Mouse (Mus musculus): Measurements from ENCODE around the gene Fgfrl1. TPM values are rescaled to one million over a fixed set of nuclear protein-coding genes. Genes with fewer than 3 reads are reported as not detected.
A peak's percentile ranks its signal among the peaks of the same experiment; 100 is the strongest.

Fgfrl1 gene
- polyA plus RNA-seq (2012; rRNA removed), result 27.6 and 31.8 TPM in 2 replicates

- WGBS, result 2% methylated on average over 16 of the region's 18 CpGs
- DNase-seq (ENCODE audit: low read depth, low spot score), result peak; percentile 62
Measured at GRCm38 (mm10) chr5:108692271-108692670, at the start of gene Fgfrl1. TSS of gene Fgfrl1 (plus strand) at chr5:108692382.

- 36% methylated on average over 2 of the region's 2 CpGs for WGBS
- peak; percentile 38 for DNase-seq (ENCODE audit: low read depth, low spot score)
Measured at GRCm38 (mm10) chr5:108643674-108644073, 48.5 kb upstream of the Fgfrl1 start.

- no peak for DNase-seq (ENCODE audit: low read depth, low spot score)
- WGBS, result 85% methylated on average over 9 of the region's 9 CpGs
Measured at GRCm38 (mm10) chr5:108645651-108646342, 46.4 kb upstream of the Fgfrl1 start.

DNA sequence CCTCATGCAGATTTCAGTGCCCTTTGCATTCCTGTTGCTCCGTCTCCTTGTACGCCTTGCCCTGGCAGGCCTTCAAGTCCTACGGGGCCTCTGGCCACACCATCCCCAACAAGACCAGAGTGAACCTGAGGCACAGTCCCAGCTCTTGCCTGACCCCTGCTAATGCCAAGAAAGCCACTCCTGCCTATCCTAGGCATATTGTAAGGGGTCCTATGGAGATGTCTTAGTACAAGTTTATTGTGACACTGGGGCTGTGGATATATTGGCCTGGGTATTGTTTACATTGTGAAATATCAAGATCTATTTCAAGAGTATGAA, 45.9 kb upstream of the Fgfrl1 start:
- no peak for DNase-seq (ENCODE audit: low read depth, low spot score)
- 80% methylated on average over 3 of the region's 3 CpGs for WGBS

DNA sequence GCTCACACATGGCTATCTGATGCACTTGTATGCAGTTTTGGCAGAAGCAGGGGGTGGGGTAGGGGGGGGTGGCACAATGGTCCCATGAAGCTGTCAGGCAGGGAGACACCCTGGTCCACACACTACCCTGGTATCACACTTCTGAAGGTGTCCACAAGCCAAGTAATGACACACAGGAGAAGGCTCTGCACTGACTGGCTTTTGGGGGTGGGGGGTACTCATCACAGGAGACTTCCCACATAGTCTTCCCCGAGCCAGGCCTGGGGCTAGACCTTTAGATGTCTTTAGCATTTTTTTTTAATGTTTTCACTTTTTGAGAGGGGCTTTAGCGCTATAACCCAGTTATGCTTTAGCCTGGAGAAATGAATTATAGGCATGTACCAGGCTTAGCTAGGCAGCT, 44.9 kb upstream of the Fgfrl1 start:
- WGBS, result 95% methylated on average over 2 of the region's 2 CpGs
- no peak for DNase-seq (ENCODE audit: low read depth, low spot score)

DNA sequence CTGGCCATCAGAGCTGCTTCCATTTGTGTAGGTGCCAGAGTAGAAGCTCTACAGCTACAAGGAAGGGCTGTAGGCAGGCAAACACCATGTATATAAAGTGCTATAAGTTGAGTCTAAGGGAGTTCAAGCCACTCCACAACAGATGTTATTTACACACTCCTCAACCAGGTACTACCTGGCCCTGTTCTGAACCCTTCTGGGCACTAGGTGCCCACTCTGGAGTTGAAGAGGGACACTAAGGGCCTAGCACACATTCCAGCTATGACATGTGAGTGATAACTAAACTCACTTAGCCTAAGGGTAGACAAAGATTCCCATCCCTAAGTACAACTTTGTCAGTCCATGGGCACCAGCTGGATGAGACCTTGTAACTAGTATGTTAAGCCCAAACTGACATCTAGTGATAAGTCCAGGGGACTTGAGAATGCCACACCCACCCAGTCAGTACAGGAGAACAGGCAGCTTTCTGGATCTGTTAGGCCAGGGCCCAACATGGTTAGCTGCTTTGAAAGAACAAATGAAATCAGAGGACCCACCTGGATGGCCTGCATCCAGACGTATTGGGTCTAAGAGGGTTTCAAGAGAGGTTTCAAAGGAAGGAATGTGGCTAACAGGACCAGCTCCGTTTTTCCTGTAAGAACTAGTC, 44.2 kb upstream of the Fgfrl1 start:
- 95% methylated on average over 2 of the region's 2 CpGs for WGBS
- no peak for DNase-seq (ENCODE audit: low read depth, low spot score)

GRCm38 (mm10) chr5:108648937-108649576, 43.1 kb upstream of the Fgfrl1 start:
- DNase-seq (ENCODE audit: low read depth, low spot score), result no peak
- 91% methylated on average over 11 of the region's 11 CpGs for WGBS

DNA sequence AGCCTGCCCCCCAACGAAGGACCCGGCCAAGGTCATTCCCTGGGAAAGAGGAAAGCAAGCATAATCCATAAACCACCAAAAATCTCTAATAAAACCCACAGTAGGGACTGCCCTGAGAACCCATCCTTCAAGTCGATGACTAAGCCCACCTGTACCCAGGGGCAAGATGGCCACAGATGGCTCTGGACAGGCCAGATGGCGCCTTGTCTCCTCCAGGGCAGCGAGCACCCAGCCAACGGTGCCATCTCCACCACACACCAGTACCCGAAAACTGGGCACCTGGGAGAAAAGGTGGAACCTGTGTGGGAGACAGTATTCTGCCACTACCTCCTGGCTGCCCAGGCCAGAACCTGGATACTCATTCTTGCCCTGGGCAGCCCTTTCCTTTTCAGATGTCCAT, 41.8 kb upstream of the Fgfrl1 start:
- 93% methylated on average over 7 of the region's 7 CpGs for WGBS

DNA sequence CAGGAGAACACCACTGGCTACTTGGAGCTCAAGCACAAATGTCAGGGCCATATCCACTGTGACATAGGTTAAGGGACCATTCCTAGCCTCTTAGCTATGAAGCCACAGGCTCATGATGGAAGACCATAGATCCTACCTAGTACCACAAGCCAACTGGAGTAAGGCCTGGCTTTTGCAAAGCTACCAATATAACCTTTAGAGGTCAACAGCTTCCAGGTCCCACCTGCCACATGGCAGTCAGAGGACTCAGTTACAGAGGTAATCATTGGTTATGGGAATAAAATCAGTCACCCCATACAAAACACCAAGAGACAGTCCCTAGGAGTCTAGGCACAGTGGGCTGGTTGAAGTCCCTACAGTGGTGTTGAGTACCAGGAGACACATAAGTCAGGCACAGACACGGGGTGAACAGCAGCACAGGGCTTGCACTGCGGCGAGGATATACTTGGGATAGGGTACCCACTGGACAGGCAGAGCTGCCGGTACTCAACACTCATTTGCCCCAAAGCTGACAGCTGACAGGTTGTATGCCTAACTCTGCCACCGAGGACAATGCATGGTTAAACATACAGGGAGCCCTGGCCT, 41.0 kb upstream of the Fgfrl1 start:
- 84% methylated on average over 5 of the region's 5 CpGs for WGBS
- no peak for DNase-seq (ENCODE audit: low read depth, low spot score)

More for the DNA sequence above, 41.8 kb upstream of the Fgfrl1 start:
- no peak for DNase-seq (ENCODE audit: low read depth, low spot score)

- WGBS, result 60% methylated on average over 1 of the region's 1 CpGs
Measured at GRCm38 (mm10) chr5:108651823-108652222, 40.4 kb upstream of the Fgfrl1 start.

GRCm38 (mm10) chr5:108653341-108653740, 38.8 kb upstream of the Fgfrl1 start:
- no peak for DNase-seq (ENCODE audit: low read depth, low spot score)
- 91% methylated on average over 6 of the region's 6 CpGs for WGBS

More at GRCm38 (mm10) chr5:108651823-108652222, 40.4 kb upstream of the Fgfrl1 start:
- DNase-seq (ENCODE audit: low read depth, low spot score), result peak; percentile 56

- WGBS, result 73% methylated on average over 10 of the region's 10 CpGs
- DNase-seq (ENCODE audit: low read depth, low spot score), result no peak
Measured at GRCm38 (mm10) chr5:108654444-108654990, 37.7 kb upstream of the Fgfrl1 start.

- 95% methylated on average over 9 of the region's 9 CpGs for WGBS
- DNase-seq (ENCODE audit: low read depth, low spot score), result no peak
Measured at GRCm38 (mm10) chr5:108655381-108655780, 36.8 kb upstream of the Fgfrl1 start.

- 93% methylated on average over 15 of the region's 15 CpGs for WGBS
- DNase-seq (ENCODE audit: low read depth, low spot score), result no peak
Measured at GRCm38 (mm10) chr5:108655891-108656650, 36.1 kb upstream of the Fgfrl1 start.

- WGBS, result 78% methylated on average over 5 of the region's 5 CpGs
- no peak for DNase-seq (ENCODE audit: low read depth, low spot score)
Measured at GRCm38 (mm10) chr5:108657406-108657805, 34.8 kb upstream of the Fgfrl1 start.

DNA sequence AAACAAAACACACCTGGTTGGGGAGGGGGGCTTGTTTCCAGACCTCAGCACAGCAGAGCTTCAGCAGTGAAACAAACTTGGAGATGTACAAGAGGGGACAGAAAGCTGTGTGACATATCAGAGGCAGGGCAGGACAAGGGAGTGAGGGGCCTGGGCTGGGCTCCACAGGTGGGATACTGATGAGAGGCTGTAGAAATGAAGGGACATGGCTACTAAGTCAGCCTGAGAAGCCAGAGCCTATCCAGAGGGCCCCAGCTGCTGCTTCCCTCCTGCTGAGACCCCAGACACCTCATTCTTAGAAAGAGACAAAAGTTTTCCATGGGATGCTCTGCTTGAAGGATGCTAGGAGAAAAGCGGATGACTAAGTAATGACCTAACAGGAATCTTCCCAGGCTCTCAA, 33.6 kb upstream of the Fgfrl1 start:
- DNase-seq (ENCODE audit: low read depth, low spot score), result no peak
- WGBS, result 90% methylated on average over 1 of the region's 1 CpGs

DNA sequence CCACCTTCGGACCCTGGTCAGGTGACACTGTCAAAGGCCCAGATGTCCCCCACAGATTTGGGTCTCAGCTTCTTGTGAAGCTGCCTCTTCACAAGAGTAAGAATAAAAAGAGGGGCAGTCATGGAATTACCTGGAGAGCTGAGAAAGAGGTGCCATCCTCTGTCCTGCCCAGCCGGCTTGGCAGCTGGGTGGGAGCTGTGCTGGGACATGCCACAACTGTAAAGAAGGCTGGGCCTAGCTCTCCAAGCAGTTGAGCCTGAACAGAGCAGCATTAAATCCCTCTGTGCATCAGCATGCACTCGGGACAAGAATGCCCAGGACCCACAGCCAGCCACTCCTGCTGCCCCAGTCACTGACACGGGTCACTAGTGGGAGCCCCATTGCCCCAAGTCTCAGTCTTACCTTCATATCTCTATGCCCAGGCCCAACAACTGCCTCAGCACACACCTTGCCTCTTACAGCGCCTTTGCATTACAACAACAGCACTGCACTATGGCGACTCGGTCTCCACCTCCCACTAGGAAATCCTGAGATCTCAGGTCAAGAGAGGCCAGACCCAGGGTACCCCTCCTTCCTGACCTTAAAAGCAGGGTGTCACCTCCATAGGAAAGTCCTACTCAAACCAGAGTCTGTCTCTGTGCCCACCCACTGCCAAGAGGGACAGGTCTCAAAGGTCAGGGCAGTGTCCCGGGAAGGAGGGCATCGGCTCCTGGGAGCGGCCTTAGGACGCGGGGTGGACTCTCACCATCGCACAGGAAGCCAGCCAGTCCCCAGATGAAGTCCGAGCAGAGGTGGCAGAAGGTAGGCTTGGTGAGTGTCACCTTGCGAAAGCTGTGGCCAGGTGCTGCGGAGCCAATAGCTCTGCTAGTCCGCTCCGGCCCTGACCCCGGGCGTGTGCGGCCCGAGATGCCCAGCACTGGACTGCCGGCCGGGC, 32.2 kb upstream of the Fgfrl1 start, which contains the start of gene Idua:
Gene Idua (plus strand): TSS at position 634 of the 934 bp plus-strand sequence.
- WGBS, result 5% methylated on average over 24 of the region's 24 CpGs
- no peak for DNase-seq (ENCODE audit: low read depth, low spot score)

- WGBS, result 11% methylated on average over 36 of the region's 36 CpGs
- DNase-seq (ENCODE audit: low read depth, low spot score), result peak; percentile 81
Measured at GRCm38 (mm10) chr5:108660632-108661268, 31.4 kb upstream of the Fgfrl1 start.
